Mouse (Mus musculus) neural tube, embryonic 13.5 days (tissue): ENCODE results near the gene Ube2l3. TPM values are rescaled to one million over a fixed set of nuclear protein-coding genes. Genes with fewer than 3 reads are reported as not detected.
"Not testable (repeated sequence)": the region's sequence is repeated elsewhere in the genome, so short reads cannot be mapped to it uniquely, and the experiment has no call there.

Experiments used
- ATAC-seq: fragments of 200-750 bp; cut with Nextera tagmentation; 2 replicates; pipeline ENCODE4 v1.8.0; 2017; ENCODE audit warnings: low read depth, mild to moderate bottlenecking, moderate TSS enrichment, moderate library complexity
- H3K27ac ChIP-seq: fragments of 300-500 bp; sonication (generic); replicated peaks from 2 replicates; pipeline ENCODE4 v1.5.1; 2015; ENCODE audit warnings: moderate library complexity, mild to moderate bottlenecking, inconsistent platforms
- H3K27me3 ChIP-seq: fragments of 300-500 bp; sonication (generic); 2 replicates; pipeline ENCODE4 v1.6.1; 2015; ENCODE audit warnings: mild to moderate bottlenecking, inconsistent platforms
- H3K36me3 ChIP-seq: fragments of 300-500 bp; sonication (generic); 2 replicates; pipeline ENCODE4 v1.6.1; 2015; ENCODE audit warnings: mild to moderate bottlenecking, inconsistent platforms
- H3K4me1 ChIP-seq: fragments of 300-500 bp; sonication (generic); replicated peaks from 2 replicates; pipeline ENCODE4 v1.6.1; 2015; ENCODE audit warnings: inconsistent platforms
- H3K4me2 ChIP-seq: fragments of 300-500 bp; sonication (generic); 2 replicates; pipeline ENCODE4 v1.6.1; 2015; ENCODE audit warnings: inconsistent platforms, mild to moderate bottlenecking, moderate library complexity
- H3K4me3 ChIP-seq: fragments of 300-500 bp; sonication (generic); 2 replicates; pipeline ENCODE4 v1.5.1; 2015; ENCODE audit warnings: mild to moderate bottlenecking, inconsistent platforms
- H3K9ac ChIP-seq: fragments of 300-500 bp; sonication (generic); 2 replicates; pipeline ENCODE4 v1.6.1; 2015; ENCODE audit warnings: moderate library complexity, mild to moderate bottlenecking, inconsistent platforms
- H3K9me3 ChIP-seq: fragments of 300-500 bp; sonication (generic); 2 replicates; pipeline ENCODE4 v1.6.1; 2016; ENCODE audit warnings: inconsistent platforms
- WGBS: fragments of 180-500 bp; shearing (Covaris S2); methylation state at CpG from one replicate; pipeline ENCODE4 v1.1.7; 2015; 5-methylcytosine and 5-hydroxymethylcytosine counted together
- polyA plus RNA-seq: library from polyadenylated mRNA; unstranded; fragments of >200 nt; fragmentation: Nextera tagmentation; extraction: Ambion mirVana; gene quantifications from 2 replicates; pipeline ENCODE4 v1.2.1, GENCODE M21; 2015

Gene Ube2l3
- polyA plus RNA-seq, 1 experiment from 2014 or later, result 326 TPM

DNA sequence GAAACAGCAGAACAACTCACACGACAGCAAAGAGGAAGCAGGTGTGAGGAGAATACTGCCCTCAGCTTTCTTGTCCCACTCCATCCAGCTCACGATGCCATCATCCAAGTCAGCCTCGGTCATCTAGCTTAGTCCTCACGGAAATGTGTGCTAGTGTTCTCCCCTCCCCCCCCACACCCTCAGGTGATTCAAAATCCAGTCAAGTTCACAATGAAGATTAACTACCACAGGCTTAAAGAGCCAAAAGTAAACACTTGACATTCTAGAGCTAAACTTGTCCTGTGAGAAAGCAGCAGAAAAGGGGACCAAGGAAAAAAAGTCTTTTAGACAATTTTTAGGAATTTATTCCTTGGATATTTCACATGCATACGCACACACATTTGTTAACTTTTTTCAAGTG, 34.4 kb downstream of the Ube2l3 start:
- Histone ChIP-seq H3K27ac (no peak overlapping the region), H3K4me1 (no peaks in the 10 kb centered on the region), H3K36me3 (peaks cover 50% of the 10 kb centered on the region), H3K9me3 (no peaks in the 10 kb centered on the region), H3K27me3 (no peaks in the 10 kb centered on the region), H3K9ac (no peak overlapping the region), H3K4me2 (no peak overlapping the region), H3K4me3 (no peak overlapping the region)
- WGBS, result 87% methylated on average over 5 of the region's 5 CpGs
- no peak for ATAC-seq

GRCm38 (mm10) chr16:17167179-17167578, 35.3 kb downstream of the Ube2l3 start:
- Histone ChIP-seq H3K36me3 (peaks cover 41% of the 10 kb centered on the region), H3K4me3 (no peak overlapping the region), H3K27me3 (no peaks in the 10 kb centered on the region), H3K9me3 (no peaks in the 10 kb centered on the region), H3K4me1 (no peaks in the 10 kb centered on the region), H3K4me2 (no peak overlapping the region), H3K9ac (no peak overlapping the region), H3K27ac (no peak overlapping the region)
- no peak for ATAC-seq

DNA sequence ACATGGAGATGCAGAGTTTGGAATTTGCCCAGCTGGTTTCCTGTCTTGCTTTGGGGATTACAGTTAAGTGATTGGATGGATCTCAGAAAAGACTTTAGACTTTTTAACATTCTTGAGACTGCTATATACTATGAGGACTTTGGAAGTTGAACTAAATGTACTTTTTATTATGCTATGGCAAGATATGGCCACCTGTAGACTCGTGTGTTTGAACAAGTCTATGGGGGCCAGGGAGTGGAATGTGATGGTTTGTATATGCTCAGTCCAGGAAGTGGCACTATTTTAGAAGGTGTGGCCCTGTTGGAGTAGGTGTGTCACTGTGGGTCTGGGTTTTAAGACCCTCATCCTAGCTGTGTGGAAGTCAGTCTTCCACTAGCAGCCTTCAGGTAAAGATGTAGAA, 37.0 kb downstream of the Ube2l3 start:
- H3K9me3 ChIP-seq, ATAC-seq, H3K9ac ChIP-seq, H3K27ac ChIP-seq, H3K4me1 ChIP-seq, H3K27me3 ChIP-seq, H3K4me2 ChIP-seq, H3K4me3 ChIP-seq: not testable (repeated sequence)
- WGBS, result 93% methylated on average over 1 of the region's 1 CpGs
- peaks cover 31% of the 10 kb centered on the region for H3K36me3 ChIP-seq

DNA sequence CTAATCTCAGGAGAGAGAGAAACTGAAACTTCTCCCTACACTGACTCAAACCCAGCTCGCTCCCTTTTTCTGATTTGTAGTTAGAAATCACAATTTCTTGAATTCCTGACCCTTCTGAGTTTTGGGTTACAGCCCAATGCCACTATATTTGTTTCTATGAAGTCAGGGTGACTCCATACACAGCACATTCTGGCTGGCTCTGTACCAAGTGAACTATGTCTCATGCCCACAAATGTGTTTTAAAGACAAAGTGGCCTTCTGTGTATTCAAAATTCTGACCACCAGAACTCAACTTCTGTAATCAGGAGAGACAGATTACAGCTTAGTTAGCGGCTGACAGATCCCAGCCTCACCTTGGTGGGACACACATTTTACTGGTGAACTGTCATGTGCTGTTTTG, 48.1 kb downstream of the Ube2l3 start:
- 91% methylated on average over 2 of the region's 2 CpGs for WGBS
- peaks cover 70% of the 10 kb centered on the region for H3K36me3 ChIP-seq
- H3K9ac ChIP-seq, result no peak overlapping the region
- no peak overlapping the region for H3K27ac ChIP-seq
- H3K27me3 ChIP-seq, result no peaks in the 10 kb centered on the region
- H3K4me1 ChIP-seq, result no peaks in the 10 kb centered on the region
- no peak for ATAC-seq
- H3K4me2 ChIP-seq, result no peak overlapping the region
- no peak overlapping the region for H3K4me3 ChIP-seq
- H3K9me3 ChIP-seq, result no peaks in the 10 kb centered on the region

GRCm38 (mm10) chr16:17151874-17152273, 50.6 kb downstream of the Ube2l3 start:
- whole genome bisulfite sequencing, result 93% methylated on average over 4 of the region's 4 CpGs
- H3K36me3 ChIP-seq, result peaks cover 50% of the 10 kb centered on the region
- H3K27ac ChIP-seq, result no peak overlapping the region
- H3K4me3 ChIP-seq, result no peak overlapping the region
- H3K4me1 ChIP-seq, result peaks cover 16% of the 10 kb centered on the region
- no peak for ATAC-seq
- no peaks in the 10 kb centered on the region for H3K9me3 ChIP-seq
- H3K4me2 ChIP-seq, result no peak overlapping the region
- peaks cover 7% of the 10 kb centered on the region for H3K27me3 ChIP-seq
- no peak overlapping the region for H3K9ac ChIP-seq

- 88% methylated on average over 7 of the region's 7 CpGs for WGBS
- no peak for ATAC-seq
- Histone ChIP-seq H3K27me3 (peaks cover 7% of the 10 kb centered on the region), H3K9ac (no peak overlapping the region), H3K4me2 (no peak overlapping the region), H3K4me1 (peaks cover 17% of the 10 kb centered on the region), H3K4me3 (no peak overlapping the region), H3K27ac (no peak overlapping the region), H3K9me3 (no peaks in the 10 kb centered on the region), H3K36me3 (peaks cover 44% of the 10 kb centered on the region)
These were observed 51.8 kb downstream of the Ube2l3 start for GRCm38 (mm10) chr16:17150520-17151258.

- no peak overlapping the region for H3K27ac ChIP-seq
- H3K4me3 ChIP-seq, result peak overlapping the region; percentile 66
These were observed 54.4 kb downstream of the Ube2l3 start for GRCm38 (mm10) chr16:17148084-17148483.

GRCm38 (mm10) chr16:17147391-17147929, 55.0 kb downstream of the Ube2l3 start:
- WGBS, result under 1% methylated on average over 41 of the region's 41 CpGs
- H3K4me3 ChIP-seq, result peak overlapping the region; percentile 66
- peak overlapping the region; percentile 95 for H3K4me2 ChIP-seq
- H3K27ac ChIP-seq, result peak overlapping the region; percentile 78; the same call in 1 of the 2 replicates
- peaks cover 20% of the 10 kb centered on the region for H3K36me3 ChIP-seq
- H3K4me1 ChIP-seq, result peaks cover 17% of the 10 kb centered on the region
- peak overlapping the region; percentile 70 for H3K9ac ChIP-seq
- no peaks in the 10 kb centered on the region for H3K9me3 ChIP-seq
- H3K27me3 ChIP-seq, result peaks cover 7% of the 10 kb centered on the region
- peak; percentile 59 for ATAC-seq

More at GRCm38 (mm10) chr16:17148084-17148483, 54.4 kb downstream of the Ube2l3 start:
- peaks cover 17% of the 10 kb centered on the region for H3K4me1 ChIP-seq
- peaks cover 7% of the 10 kb centered on the region for H3K27me3 ChIP-seq
- ATAC-seq, result peak; percentile 23
- peak overlapping the region; percentile 95 for H3K4me2 ChIP-seq
- H3K9me3 ChIP-seq, result no peaks in the 10 kb centered on the region
- H3K36me3 ChIP-seq, result peaks cover 25% of the 10 kb centered on the region
- WGBS, result 5% methylated on average over 16 of the region's 16 CpGs
- peak overlapping the region; percentile 70 for H3K9ac ChIP-seq

GRCm38 (mm10) chr16:17146772-17147235, 55.6 kb downstream of the Ube2l3 start, which contains the start of gene Ccdc116:
Gene Ccdc116, minus strand, starts transcription at chr16:17147229.
- Histone ChIP-seq H3K4me1 (peaks cover 17% of the 10 kb centered on the region), H3K4me2 (peak within 1 kb of the TSS; percentile 95), H3K9me3 (no peaks in the 10 kb centered on the region), H3K36me3 (peaks cover 14% of the 10 kb centered on the region), H3K9ac (peak within 1 kb of the TSS; percentile 70), H3K27ac (peak within 1 kb of the TSS; percentile 78), H3K4me3 (peak within 1 kb of the TSS; percentile 66), H3K27me3 (peaks cover 7% of the 10 kb centered on the region)
- WGBS, result under 1% methylated on average over 34 of the region's 34 CpGs
- peak; percentile 90 for ATAC-seq

- Histone ChIP-seq H3K27ac (no peak within 1 kb of the TSS), H3K9ac (no peak within 1 kb of the TSS), H3K4me1 (peaks cover 17% of the 10 kb centered on the region), H3K27me3 (peaks cover 7% of the 10 kb centered on the region), H3K9me3 (no peaks in the 10 kb centered on the region), H3K4me3 (no peak within 1 kb of the TSS), H3K36me3 (no peaks in the 10 kb centered on the region), H3K4me2 (no peak within 1 kb of the TSS)
- 18% methylated on average over 7 of the region's 7 CpGs for WGBS
- no peak for ATAC-seq
These were observed 58.1 kb downstream of the Ube2l3 start, which contains the start of gene Ydjc for GRCm38 (mm10) chr16:17144339-17144738. Gene Ydjc, plus strand, starts transcription at chr16:17144621.

DNA sequence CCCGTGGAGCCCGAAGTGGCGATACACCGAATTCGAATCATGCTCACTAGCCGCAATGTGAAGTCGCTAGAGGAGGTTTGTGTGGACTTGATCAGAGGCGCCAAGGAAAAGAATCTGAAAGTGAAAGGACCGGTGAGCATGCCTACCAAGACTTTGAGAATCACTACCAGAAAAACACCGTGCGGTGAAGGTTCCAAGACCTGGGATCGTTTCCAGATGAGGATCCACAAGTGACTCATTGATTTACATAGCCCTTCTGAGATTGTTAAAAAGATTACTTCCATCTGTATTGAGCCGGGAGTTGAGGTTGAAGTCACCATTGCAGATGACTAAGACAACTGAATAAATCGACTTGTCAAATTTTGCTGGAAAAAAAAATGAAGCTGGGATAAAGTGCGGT, 65.1 kb downstream of the Ube2l3 start:
- Histone ChIP-seq H3K4me2 (no peak overlapping the region), H3K4me3 (no peak overlapping the region)
- 90% methylated on average over 15 of the region's 15 CpGs for WGBS

DNA sequence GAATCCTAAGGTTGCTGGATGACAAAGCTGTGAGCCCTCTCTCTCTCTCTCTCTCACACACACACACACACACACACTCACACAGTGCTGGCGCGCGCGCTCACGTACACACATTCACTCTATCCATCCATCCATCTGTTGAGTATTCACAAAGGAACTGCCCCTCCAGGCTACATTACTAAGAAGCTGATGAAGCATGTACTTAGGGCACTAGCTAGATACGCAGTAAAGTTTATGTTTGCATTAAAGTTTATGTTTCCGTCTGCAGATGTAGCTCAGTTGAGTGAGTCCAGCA, 69.6 kb downstream of the Ube2l3 start:
- ATAC-seq, result peak; percentile 29; the same call in 1 of the 2 replicates
- no peaks in the 10 kb centered on the region for H3K27me3 ChIP-seq
- WGBS, result 38% methylated on average over 7 of the region's 7 CpGs
- H3K9ac ChIP-seq, result peak overlapping the region; percentile 63; the same call in 1 of the 2 replicates
- no peaks in the 10 kb centered on the region for H3K9me3 ChIP-seq
- H3K27ac ChIP-seq, result peak overlapping the region; percentile 19; the same call in 1 of the 2 replicates
- peaks cover 22% of the 10 kb centered on the region for H3K4me1 ChIP-seq
- peak overlapping the region; percentile 76 for H3K4me3 ChIP-seq
- H3K4me2 ChIP-seq, result peak overlapping the region; percentile 97
- no peaks in the 10 kb centered on the region for H3K36me3 ChIP-seq

More for the DNA sequence above, 65.1 kb downstream of the Ube2l3 start:
- no peak overlapping the region for H3K27ac ChIP-seq
- no peak for ATAC-seq
- no peaks in the 10 kb centered on the region for H3K9me3 ChIP-seq
- H3K36me3 ChIP-seq, result no peaks in the 10 kb centered on the region
- no peak overlapping the region for H3K9ac ChIP-seq
- H3K4me1 ChIP-seq, result peaks cover 7% of the 10 kb centered on the region
- H3K27me3 ChIP-seq, result no peaks in the 10 kb centered on the region
